Comparison of ENCODE assay signal across 8 mouse cellular contexts in the genomic region with DNA sequence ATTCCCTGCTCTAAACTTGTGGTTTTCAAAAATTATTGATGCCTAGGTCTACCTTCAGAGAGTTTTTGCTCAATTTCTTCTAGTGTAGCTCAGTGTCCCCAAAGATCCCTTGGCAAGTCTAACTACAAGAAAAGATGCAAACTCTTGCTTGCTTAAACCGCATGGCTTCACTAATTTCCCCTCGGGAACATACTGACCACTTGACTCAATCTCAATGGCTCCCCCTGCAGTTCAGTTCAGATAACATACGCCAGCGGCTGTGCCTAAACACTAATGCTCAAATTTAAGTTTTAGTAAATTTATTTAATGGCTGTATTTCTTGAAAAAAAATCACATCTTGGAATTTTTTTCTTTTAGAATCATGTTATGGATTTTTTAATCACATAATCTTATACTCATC. TPM values are rescaled to one million over a fixed set of nuclear protein-coding genes. Genes with fewer than 3 reads are reported as not detected.
DNase-seq lines count a peak whose midpoint lies in the region; ATAC-seq and TF ChIP-seq lines count a peak whose summit lies in the region.

No protein-coding gene starts in this region.

- peak; percentile 4 to 7 for DNase-seq in urinary bladder, adult 18-20 months (ENCODE audit: low spot score in 2 of 2)
- DNase-seq in urinary bladder, postnatal 10 days (ENCODE audit: low spot score), result no peak
- peak; percentile 6 for DNase-seq in heart, postnatal 25 days (ENCODE audit: low spot score)
- peak; percentile 15 to 19 for DNase-seq in left cerebral cortex, adult 2 months (ENCODE audit: extremely low spot score in 1 of 2, low spot score in 2 of 2)
- peak; percentile 5 for DNase-seq in retina, postnatal 7 days (ENCODE audit: low read depth, low spot score)

- intact Hi-C loops in heart, postnatal 25 days (cut with DNase I), result loop anchor here (5.0 to 10.0 kb wide), 2 partner anchors 123 to 310 kb away; no protein-coding TSS in a partner anchor
- intact Hi-C loops in left cerebral cortex, adult 2 months (cut with DNase I), result loop anchor here (2.0 to 10.0 kb wide), 3 partner anchors 113 to 595 kb away; no protein-coding TSS in a partner anchor

- H3K9me3 ChIP-seq in forebrain, embryonic 13.5 days (replicated peaks), result no peaks in the 10 kb centered on the region
- no peaks in the 10 kb centered on the region for H3K9me3 ChIP-seq in forebrain, embryonic 16.5 days (ENCODE audit: control insufficient read depth, low read length)

- TF ChIP-seq CTCF in cortical plate, adult 2 months (IDR thresholded peaks at IDR 0.05; ENCODE audit: extremely low read depth, insufficient read depth, low read length), result peak; percentile 56; the same call in 1 of the 2 replicates
- TF ChIP-seq CTCF in left cerebral cortex, adult 2 months (IDR thresholded peaks at IDR 0.05), result peak; percentile 72

- H3K4me3 ChIP-seq in forebrain, embryonic 13.5 days, result no peak overlapping the region
- no peak overlapping the region for H3K4me3 ChIP-seq in forebrain, embryonic 16.5 days (replicated peaks; ENCODE audit: low read length)
- H3K4me3 ChIP-seq in cortical plate, adult 2 months (ENCODE audit: insufficient read depth, low read length), result no peak overlapping the region
- H3K4me3 ChIP-seq in left cerebral cortex, adult 2 months, result no peak overlapping the region

- no peaks in the 10 kb centered on the region for H3K4me1 ChIP-seq in forebrain, embryonic 13.5 days
- H3K4me1 ChIP-seq in forebrain, embryonic 16.5 days (replicated peaks; ENCODE audit: control insufficient read depth, insufficient read depth, low read length), result no peaks in the 10 kb centered on the region
- no peaks in the 10 kb centered on the region for H3K4me1 ChIP-seq in cortical plate, adult 2 months (ENCODE audit: control insufficient read depth, insufficient read depth, low read length)

- no peaks in the 10 kb centered on the region for H3K36me3 ChIP-seq in forebrain, embryonic 13.5 days (ENCODE audit: poor library complexity, severe bottlenecking)
- H3K36me3 ChIP-seq in forebrain, embryonic 16.5 days (ENCODE audit: control insufficient read depth, insufficient read depth), result no peaks in the 10 kb centered on the region

- ATAC-seq in forebrain, embryonic 13.5 days, result peak; percentile 58; the same call in 1 of the 2 replicates
- no peak for ATAC-seq in forebrain, embryonic 16.5 days

- H3K9ac ChIP-seq in forebrain, embryonic 13.5 days, result no peak overlapping the region
- no peak overlapping the region for H3K9ac ChIP-seq in forebrain, embryonic 16.5 days (replicated peaks; ENCODE audit: low read depth, low read length)

- H3K27ac ChIP-seq in forebrain, embryonic 13.5 days, result no peak overlapping the region
- no peak overlapping the region for H3K27ac ChIP-seq in forebrain, embryonic 16.5 days (ENCODE audit: low read length)
- H3K27ac ChIP-seq in cortical plate, adult 2 months (ENCODE audit: insufficient read depth, low read length), result no peak overlapping the region
- no peak overlapping the region for H3K27ac ChIP-seq in left cerebral cortex, adult 2 months

- WGBS in forebrain, embryonic 13.5 days, result 39% methylated on average over 4 of the region's 4 CpGs
- WGBS in forebrain, embryonic 16.5 days, result 51% methylated on average over 4 of the region's 4 CpGs

- no peak for TF ChIP-seq POLR2A in cortical plate, adult 2 months (IDR thresholded peaks at IDR 0.05; ENCODE audit: extremely low read depth, insufficient read depth, low read length)

- no peaks in the 10 kb centered on the region for H3K27me3 ChIP-seq in forebrain, embryonic 13.5 days
- no peaks in the 10 kb centered on the region for H3K27me3 ChIP-seq in forebrain, embryonic 16.5 days (replicated peaks; ENCODE audit: control insufficient read depth, insufficient read depth, low read length)

- no peak overlapping the region for H3K4me2 ChIP-seq in forebrain, embryonic 13.5 days
- no peak overlapping the region for H3K4me2 ChIP-seq in forebrain, embryonic 16.5 days (ENCODE audit: low read length)

RNA-seq across cellular contexts. Expression of a gene that starts 49.2 kb away (rescaled TPM):
- polyA plus RNA-seq in forebrain, embryonic 13.5 days (2015; fragmentation: Nextera tagmentation; extraction: Ambion mirVana), result 5.6 and 6.8 TPM in 2 replicates
- polyA plus RNA-seq in forebrain, embryonic 16.5 days (2015; fragmentation: Nextera tagmentation; extraction: Ambion mirVana), result 19.6 and 21.7 TPM in 2 replicates
- 29.2 and 29.5 TPM in 2 replicates for polyA plus RNA-seq in cortical plate, adult 2 months (2012; rRNA removed)
- total RNA-seq in heart, postnatal 25 days (2021), result 100 to 1,000 TPM; 449 to 453 TPM
- total RNA-seq in left cerebral cortex, adult 2 months (2021), result 100 to 1,000 TPM; 270 to 277 TPM
